25 mouse cellular contexts compared by ENCODE assay signal in the genomic region with DNA sequence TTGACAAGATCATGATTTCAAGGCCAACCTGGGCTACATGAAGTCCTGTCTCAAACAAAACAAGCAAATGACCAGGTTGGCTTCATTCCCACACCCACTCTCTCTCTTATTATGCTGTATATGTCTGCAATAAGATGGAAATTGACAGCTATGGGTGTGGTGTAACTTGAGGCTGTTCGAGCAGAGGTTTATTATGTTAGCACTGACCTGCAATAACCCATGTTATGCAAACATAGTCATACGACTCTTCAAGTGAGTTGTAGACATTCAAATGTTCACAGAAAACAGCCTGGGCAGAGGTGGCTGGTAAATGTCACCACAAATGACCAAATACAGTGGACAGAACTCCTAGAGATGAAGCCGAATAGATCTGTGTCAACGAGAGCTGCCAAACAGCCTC.
DNase-seq lines count a peak whose midpoint lies in the region; ATAC-seq and TF ChIP-seq lines count a peak whose summit lies in the region.
"Had no signal": no experiment of that assay in that cellular context is flagged by ENCODE, and none has a peak within 500 bp of the region (broad histone marks: within the 10 kb centered on the region; RNA-seq: fewer than 3 reads in every experiment).

No protein-coding gene starts in this region.

- 22% methylated on average over 4 of the region's 4 CpGs for WGBS in liver, adult 2 months
- 55% methylated on average over 4 of the region's 4 CpGs for WGBS in liver, postnatal 0 days (ENCODE audit: insufficient replicate concordance)
- WGBS in large intestine, adult 2 months, result 24% methylated on average over 4 of the region's 4 CpGs
- 53% methylated on average over 4 of the region's 4 CpGs for WGBS in stomach, embryonic 16.5 days

- no peaks in the 10 kb centered on the region for H3K4me1 ChIP-seq in liver, adult 2 months (ENCODE audit: control insufficient read depth, insufficient read depth, low read length)
- no peaks in the 10 kb centered on the region for H3K4me1 ChIP-seq in liver, postnatal 0 days (ENCODE audit: insufficient read depth)
- H3K4me1 ChIP-seq in stomach, embryonic 16.5 days (ENCODE audit: control insufficient read depth, insufficient read depth, low read length), result no peaks in the 10 kb centered on the region
- H3K4me1 ChIP-seq: forebrain, embryonic 13.5 days; hindbrain, embryonic 13.5 days; liver, embryonic 15.5 days had no signal

- DNase-seq in liver, adult 2 months (ENCODE audit: extremely low read depth, low read depth, low spot score), result peak; percentile 19
- no peak for DNase-seq in liver, postnatal 0 days
- peak; percentile 57 for DNase-seq in adipocyte (ENCODE audit: low spot score)
- DNase-seq in large intestine, adult 2 months (ENCODE audit: low read depth, low spot score), result peak; percentile 50
- no peak for DNase-seq in heart, adult 11 months
- DNase-seq in kidney, postnatal 4 days, result no peak
- DNase-seq: adrenal gland, postnatal 25 days; cerebellum, adult 11-12 months; cerebellum, postnatal 10 days; gastrocnemius, postnatal 25 days; heart, adult 18-20 months; heart, postnatal 4 days; kidney, adult 2 months; layer of hippocampus, adult 9-11 months; liver; midbrain, embryonic 14.5 days; thymus, postnatal 4 days had no signal

- TF ChIP-seq CTCF in liver, adult 2 months (IDR thresholded peaks at IDR 0.05; ENCODE audit: low read depth, low read length), result no peak
- TF ChIP-seq CTCF in liver, postnatal 0 days (IDR thresholded peaks at IDR 0.05; ENCODE audit: low read depth), result no peak

- H3K79me2 ChIP-seq in liver, adult 2 months (ENCODE audit: control insufficient read depth, insufficient read depth, low read length), result no peaks in the 10 kb centered on the region

- H3K4me3 ChIP-seq in liver, adult 2 months (ENCODE audit: insufficient read depth, low read depth, low read length), result no peak overlapping the region
- no peak overlapping the region for H3K4me3 ChIP-seq in liver, postnatal 0 days (ENCODE audit: low read depth, low read length)
- no peak overlapping the region for H3K4me3 ChIP-seq in stomach, embryonic 16.5 days (replicated peaks; ENCODE audit: low read length)
- H3K4me3 ChIP-seq: forebrain, embryonic 13.5 days; hindbrain, embryonic 13.5 days; liver, embryonic 15.5 days had no signal

- no peak overlapping the region for H3K9ac ChIP-seq in liver, adult 2 months (ENCODE audit: low read depth, low read length)
- H3K9ac ChIP-seq in liver, postnatal 0 days (replicated peaks), result no peak overlapping the region
- no peak overlapping the region for H3K9ac ChIP-seq in stomach, embryonic 16.5 days (ENCODE audit: low read length)
- H3K9ac ChIP-seq: forebrain, embryonic 13.5 days; hindbrain, embryonic 13.5 days; liver, embryonic 15.5 days had no signal

- H3K27me3 ChIP-seq in liver, adult 2 months (ENCODE audit: control insufficient read depth, insufficient read depth, low read length), result no peaks in the 10 kb centered on the region
- H3K27me3 ChIP-seq in liver, postnatal 0 days (ENCODE audit: insufficient read depth, low read length), result no peaks in the 10 kb centered on the region
- H3K27me3 ChIP-seq in stomach, embryonic 16.5 days (ENCODE audit: control insufficient read depth, insufficient read depth, low read length), result no peaks in the 10 kb centered on the region
- H3K27me3 ChIP-seq: liver, embryonic 15.5 days had no signal

- H3K9me3 ChIP-seq in liver, postnatal 0 days (ENCODE audit: low read length), result no peaks in the 10 kb centered on the region
- H3K9me3 ChIP-seq in stomach, embryonic 16.5 days (replicated peaks; ENCODE audit: control insufficient read depth, low read length), result no peaks in the 10 kb centered on the region
- H3K9me3 ChIP-seq: forebrain, embryonic 13.5 days; G1E; hindbrain, embryonic 13.5 days; liver, embryonic 15.5 days had no signal

- no peak for TF ChIP-seq EP300 in liver, postnatal 0 days (IDR thresholded peaks at IDR 0.05; ENCODE audit: low read depth)

- no peak overlapping the region for H3K4me2 ChIP-seq in liver, postnatal 0 days (ENCODE audit: low read depth, low read length)
- no peak overlapping the region for H3K4me2 ChIP-seq in stomach, embryonic 16.5 days (ENCODE audit: low read depth, low read length)
- H3K4me2 ChIP-seq: forebrain, embryonic 13.5 days; heart, embryonic 11.5 days; hindbrain, embryonic 13.5 days; liver, embryonic 15.5 days had no signal

- H3K27ac ChIP-seq in liver, adult 2 months (replicated peaks; ENCODE audit: insufficient read depth, low read depth, low read length), result no peak overlapping the region
- no peak overlapping the region for H3K27ac ChIP-seq in liver, postnatal 0 days (ENCODE audit: low read depth)
- H3K27ac ChIP-seq in stomach, embryonic 16.5 days (ENCODE audit: low read length), result no peak overlapping the region; the same call in 1 of the 2 replicates
- H3K27ac ChIP-seq: forebrain, embryonic 13.5 days; hindbrain, embryonic 13.5 days; kidney, postnatal 0 days; liver, embryonic 15.5 days had no signal

- no peak for TF ChIP-seq POLR2A in liver, adult 2 months (IDR thresholded peaks at IDR 0.05; ENCODE audit: extremely low read depth, insufficient read depth, low read length)

- no peak for ATAC-seq in liver, postnatal 0 days
- ATAC-seq in stomach, embryonic 16.5 days (ENCODE audit: insufficient read depth, low FRiP score), result peak; percentile 50; the same call in 1 of the 2 replicates
- ATAC-seq: forebrain, embryonic 13.5 days; Patski had no signal

- no peaks in the 10 kb centered on the region for H3K36me3 ChIP-seq in liver, adult 2 months (ENCODE audit: control insufficient read depth, insufficient read depth, low read length)
- H3K36me3 ChIP-seq in liver, postnatal 0 days (replicated peaks; ENCODE audit: insufficient read depth, low read length), result no peaks in the 10 kb centered on the region
- H3K36me3 ChIP-seq in stomach, embryonic 16.5 days (ENCODE audit: control insufficient read depth, insufficient read depth, low read length), result no peaks in the 10 kb centered on the region
- H3K36me3 ChIP-seq: G1E; hindbrain, embryonic 13.5 days; liver, embryonic 15.5 days had no signal

Comparison
In these comparisons a context has a peak if more than half of its experiments do, and no peak if none do; other contexts are left out.
1. DNase-seq: peak in liver, adult 2 months (single experiment), adipocyte (single experiment) and large intestine, adult 2 months (single experiment); none in liver, postnatal 0 days (single experiment), heart, adult 11 months (single experiment) and kidney, postnatal 4 days (0 of 2).